Mouse (Mus musculus) ES-Bruce4 (cell line): ENCODE measurements around the gene Gdap1l1. TPM values are rescaled to one million over a fixed set of nuclear protein-coding genes. Genes with fewer than 3 reads are reported as not detected.

Source experiments
- H3K27ac ChIP-seq: 2 replicates; pipeline ENCODE4 v1.5.1; 2012; ENCODE audit warnings: low read length, inconsistent platforms; ENCODE audit not compliant: insufficient read depth
- H3K27me3 ChIP-seq: 2 replicates; pipeline ENCODE4 v1.6.1; 2012; ENCODE audit warnings: mild to moderate bottlenecking, low read length, inconsistent platforms; ENCODE audit not compliant: control insufficient read depth, poor library complexity, insufficient read depth, severe bottlenecking
- H3K36me3 ChIP-seq: 2 replicates; pipeline ENCODE4 v1.6.1; 2012; ENCODE audit warnings: inconsistent platforms, mild to moderate bottlenecking, low read length, moderate library complexity; ENCODE audit not compliant: control insufficient read depth, poor library complexity, insufficient read depth, severe bottlenecking
- H3K4me1 ChIP-seq: one replicate; pipeline ENCODE4 v1.8.1; 2011; ENCODE audit warnings: low read length; ENCODE audit not compliant: control insufficient read depth, insufficient read depth
- H3K4me3 ChIP-seq: 2 replicates; pipeline ENCODE4 v1.5.1; 2011; ENCODE audit warnings: low read depth, mild to moderate bottlenecking, low read length
- H3K9ac ChIP-seq: 2 replicates; pipeline ENCODE4 v1.6.1; 2012; ENCODE audit warnings: low read depth, mild to moderate bottlenecking, inconsistent platforms; ENCODE audit not compliant: poor library complexity, severe bottlenecking
- H3K9me3 ChIP-seq: replicated peaks from 2 replicates; pipeline ENCODE4 v1.6.1; 2012; ENCODE audit warnings: mild to moderate bottlenecking, low read length, inconsistent platforms; ENCODE audit not compliant: control insufficient read depth, poor library complexity, insufficient read depth, severe bottlenecking
- CTCF ChIP-seq: IDR thresholded peaks from one replicate; pipeline ENCODE4 v1.8.1; 2011; ENCODE audit warnings: low read depth, low read length
- EP300 ChIP-seq: IDR thresholded peaks from 2 replicates; pipeline ENCODE4 v1.6.1; 2011; ENCODE audit warnings: low read depth, low read length; ENCODE audit not compliant: insufficient read depth
- POLR2A ChIP-seq: IDR thresholded peaks from one replicate; pipeline ENCODE4 v1.8.1; 2011; ENCODE audit warnings: low read length; ENCODE audit not compliant: insufficient read depth
- polyA plus RNA-seq: library from polyadenylated mRNA; stranded (reverse); fragments of >200 nt; gene quantifications from 2 replicates; pipeline ENCODE4 v1.2.4, GENCODE M21; 2011; ENCODE audit warnings: low read depth; ENCODE audit not compliant: missing spikeins, insufficient read depth, insufficient read length

Gdap1l1 gene
- polyA plus RNA-seq, 1 experiment: 2.7 TPM

DNA sequence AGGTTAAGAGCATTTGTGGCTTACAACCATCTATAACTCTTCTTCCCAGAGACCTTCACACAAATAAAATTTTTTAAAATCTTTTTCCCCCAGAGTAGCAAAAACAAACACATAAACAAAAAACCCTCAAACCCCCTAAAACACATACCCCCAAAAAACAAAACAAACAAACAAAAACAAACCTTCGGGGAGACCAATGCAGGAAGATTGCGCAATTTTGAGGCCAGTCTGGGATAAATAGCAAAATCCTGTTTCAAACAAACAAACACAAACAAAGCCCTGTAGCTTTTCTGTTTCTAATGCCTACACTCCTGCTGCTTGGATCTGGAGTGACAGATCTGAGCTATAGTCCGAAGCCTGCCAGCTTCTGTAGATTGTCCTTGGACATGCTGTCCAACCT is 49.1 kb downstream of the Gdap1l1 start:
- no peak overlapping the region for H3K27ac ChIP-seq
- no peaks in the 10 kb centered on the region for H3K27me3 ChIP-seq
- no peak overlapping the region for H3K9ac ChIP-seq
- H3K36me3 ChIP-seq: no peaks in the 10 kb centered on the region
- H3K9me3 ChIP-seq: no peaks in the 10 kb centered on the region
- H3K4me1 ChIP-seq: no peaks in the 10 kb centered on the region
- no peak for TF ChIP-seq CTCF
- no peak for TF ChIP-seq POLR2A
- no peak for TF ChIP-seq EP300
- no peak overlapping the region for H3K4me3 ChIP-seq

DNA sequence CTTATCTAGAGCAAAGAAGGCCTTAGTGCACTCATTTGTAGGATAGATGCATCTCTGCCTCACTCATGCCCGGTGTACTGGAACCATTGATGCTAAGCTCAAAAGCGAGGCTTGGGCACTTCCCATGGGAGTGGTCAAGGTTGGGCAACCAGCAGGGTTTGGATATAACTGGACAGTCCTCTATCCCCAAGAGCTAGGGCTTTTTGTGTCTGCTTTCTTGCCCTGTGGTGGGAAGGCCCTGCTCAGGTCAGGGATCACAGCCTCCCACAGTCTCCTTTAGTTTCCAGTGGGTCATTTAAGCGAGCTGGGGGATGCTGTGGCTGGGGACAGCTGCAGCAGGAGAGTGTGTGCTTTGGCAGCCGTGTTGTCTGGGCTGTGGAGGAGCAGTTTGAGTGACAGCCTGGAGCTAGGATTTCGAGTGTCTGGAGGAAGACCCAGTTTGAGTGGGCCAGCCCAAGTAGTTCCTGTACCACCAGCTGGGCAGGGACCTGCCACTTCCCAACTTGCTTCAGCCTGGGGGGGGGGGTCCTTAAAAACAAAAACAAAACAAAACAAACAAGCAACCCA is 51.5 kb downstream of the Gdap1l1 start:
- no peak overlapping the region for H3K9ac ChIP-seq
- no peak overlapping the region for H3K27ac ChIP-seq
- TF ChIP-seq EP300 (no peak), POLR2A (no peak), CTCF (no peak)
- no peak overlapping the region for H3K4me3 ChIP-seq
- no peaks in the 10 kb centered on the region for H3K27me3 ChIP-seq
- no peaks in the 10 kb centered on the region for H3K36me3 ChIP-seq
- H3K9me3 ChIP-seq: no peaks in the 10 kb centered on the region
- H3K4me1 ChIP-seq: peaks cover 3% of the 10 kb centered on the region

DNA sequence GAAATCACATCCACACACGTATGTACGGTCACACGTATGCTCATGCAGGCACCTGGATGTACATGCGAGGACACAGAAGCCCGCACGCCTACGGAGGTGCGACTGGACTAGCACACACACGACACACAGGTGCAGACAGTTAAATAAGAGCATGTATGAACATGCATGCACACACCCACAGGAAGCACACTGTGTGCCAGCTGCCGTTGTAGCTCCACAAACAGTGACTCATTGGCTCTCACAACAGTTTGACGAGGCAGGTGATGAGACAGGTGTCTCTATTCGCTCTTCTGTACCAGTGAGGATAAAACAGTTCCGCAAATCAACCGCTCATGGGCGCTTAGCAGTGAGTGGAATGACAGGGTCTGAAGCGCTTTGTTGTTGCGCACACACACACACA is 52.4 kb downstream of the Gdap1l1 start:
- H3K4me1 ChIP-seq: peaks cover 3% of the 10 kb centered on the region
- H3K4me3 ChIP-seq: no peak overlapping the region
- no peak overlapping the region for H3K9ac ChIP-seq
- TF ChIP-seq POLR2A: no peak
- TF ChIP-seq EP300: no peak
- TF ChIP-seq CTCF: no peak
- no peaks in the 10 kb centered on the region for H3K9me3 ChIP-seq
- H3K27me3 ChIP-seq: no peaks in the 10 kb centered on the region
- no peaks in the 10 kb centered on the region for H3K36me3 ChIP-seq
- H3K27ac ChIP-seq: no peak overlapping the region

DNA sequence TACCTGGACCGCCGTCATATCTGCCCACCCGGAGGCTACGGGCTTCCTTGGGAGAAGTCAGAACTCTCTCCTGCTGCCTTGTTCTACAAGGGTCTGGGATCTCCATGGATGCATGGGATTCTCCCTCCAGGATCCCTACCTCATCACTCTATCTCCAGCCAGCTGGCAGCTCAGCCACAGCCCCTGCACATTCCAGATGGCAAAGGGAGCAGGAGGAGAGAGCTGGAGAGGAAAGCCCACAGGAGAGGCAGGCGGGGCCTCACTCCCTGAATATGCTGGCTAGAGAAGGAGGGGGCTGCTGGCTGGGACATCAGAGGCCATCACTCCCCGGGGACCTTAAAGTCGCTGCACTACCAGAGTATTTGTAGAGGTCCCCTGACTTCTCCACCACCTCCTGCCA is 53.1 kb downstream of the Gdap1l1 start:
- Histone ChIP-seq H3K27me3 (no peaks in the 10 kb centered on the region), H3K9me3 (no peaks in the 10 kb centered on the region), H3K4me3 (no peak overlapping the region), H3K4me1 (peaks cover 3% of the 10 kb centered on the region), H3K27ac (no peak overlapping the region), H3K9ac (no peak overlapping the region), H3K36me3 (no peaks in the 10 kb centered on the region)
- TF ChIP-seq POLR2A: no peak
- no peak for TF ChIP-seq EP300
- TF ChIP-seq CTCF: no peak

DNA sequence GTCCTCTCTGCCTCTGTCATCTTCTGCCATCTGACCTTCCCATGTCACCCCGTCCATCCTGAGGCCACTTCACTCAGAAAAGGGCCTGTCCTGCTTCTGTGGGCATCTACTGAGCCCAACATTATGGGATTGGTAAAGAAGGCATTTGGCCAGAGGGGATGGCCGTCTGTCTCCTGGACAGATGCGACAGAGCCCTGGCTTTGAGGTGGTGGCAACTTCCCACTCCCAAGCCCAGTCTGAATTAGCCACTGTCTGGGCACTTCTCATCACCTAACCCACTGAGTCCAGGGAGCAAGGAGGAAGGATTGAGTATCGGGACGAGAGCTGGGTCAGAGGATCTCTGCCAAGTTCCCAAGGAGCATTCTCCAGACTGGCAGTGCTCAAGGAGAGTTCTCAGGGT is 53.7 kb downstream of the Gdap1l1 start, which contains the start of gene R3hdml:
R3hdml (plus strand) TSS at position 301 of the 400 bp plus-strand sequence.
- H3K9ac ChIP-seq: no peak within 1 kb of the TSS
- H3K27me3 ChIP-seq: no peaks in the 10 kb centered on the region
- H3K9me3 ChIP-seq: no peaks in the 10 kb centered on the region
- H3K4me1 ChIP-seq: peaks cover 3% of the 10 kb centered on the region
- TF ChIP-seq POLR2A (no peak), CTCF (no peak), EP300 (no peak)
- peak within 1 kb of the TSS; percentile 35; the same call in 1 of the 2 replicates for H3K27ac ChIP-seq
- no peak within 1 kb of the TSS for H3K4me3 ChIP-seq
- no peaks in the 10 kb centered on the region for H3K36me3 ChIP-seq

DNA sequence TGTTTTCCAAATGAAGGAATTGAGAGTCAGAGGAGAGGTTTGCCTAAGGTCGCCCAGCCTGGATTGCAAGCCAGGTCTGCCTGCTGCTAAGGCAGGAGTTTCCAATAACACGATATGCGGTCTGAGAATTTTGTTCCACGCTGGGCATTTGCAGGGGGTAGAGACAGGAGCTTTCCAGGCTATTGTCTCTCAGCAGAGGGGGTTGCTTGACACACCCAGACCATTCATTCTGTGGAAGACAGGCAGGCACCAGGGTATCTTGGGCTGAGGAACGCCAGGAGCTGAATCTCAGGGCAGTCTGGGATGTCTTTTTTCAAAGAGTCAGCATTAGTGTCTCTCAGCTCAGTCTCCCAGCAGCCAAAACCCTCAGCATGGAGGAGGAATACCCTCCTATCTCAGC is 54.8 kb downstream of the Gdap1l1 start:
- no peaks in the 10 kb centered on the region for H3K27me3 ChIP-seq
- H3K4me3 ChIP-seq: no peak overlapping the region
- H3K4me1 ChIP-seq: peaks cover 3% of the 10 kb centered on the region
- H3K27ac ChIP-seq: peak overlapping the region; percentile 35
- H3K9ac ChIP-seq: no peak overlapping the region
- TF ChIP-seq CTCF (no peak), EP300 (no peak), POLR2A (no peak)
- H3K36me3 ChIP-seq: no peaks in the 10 kb centered on the region
- no peaks in the 10 kb centered on the region for H3K9me3 ChIP-seq
